Mouse (Mus musculus): ENCODE measurements around the gene Ephb2. TPM values are rescaled to one million over a fixed set of nuclear protein-coding genes. Genes with fewer than 3 reads are reported as not detected.

Ephb2 gene
- total RNA-seq, 1 experiment = 15.5 TPM

- Histone ChIP-seq H3K9ac (ENCODE audit: insufficient read depth, low read depth, low read length, poor library complexity, severe bottlenecking) (no peak within 1 kb of the TSS), H3K4me3 (ENCODE audit: insufficient read depth in 1 of 2, low read depth in 1 of 2, low read length in 2 of 2, poor library complexity in 1 of 2, severe bottlenecking in 1 of 2) (no peak within 1 kb of the TSS), H3K9me3 (ENCODE audit: control insufficient read depth, insufficient read depth, low read depth, low read length) (no peaks in the 10 kb centered on the region), H3K4me1 (ENCODE audit: control insufficient read depth in 2 of 2, insufficient read depth in 2 of 2, low read length in 2 of 2, poor library complexity in 1 of 2) (peaks cover 0 to 13% of the 10 kb centered on the region in 2 experiments; a peak in 1 of 4 replicates), H3K36me3 (ENCODE audit: control insufficient read depth, insufficient read depth, low read length, poor library complexity, severe bottlenecking) (no peaks in the 10 kb centered on the region), H3K27ac (ENCODE audit: insufficient read depth, low read depth, low read length, poor library complexity, severe bottlenecking) (no peak within 1 kb of the TSS)
- DNase-seq (ENCODE audit: low read depth, low spot score) = no peak
- TF ChIP-seq CHD2 (IDR thresholded peaks at IDR 0.05; ENCODE audit: low read depth, low read length) = no peak
- TF ChIP-seq HCFC1 (IDR thresholded peaks at IDR 0.05; ENCODE audit: borderline replicate concordance, insufficient read depth, low read length) = no peak
- no peak for TF ChIP-seq ZC3H11A (IDR thresholded peaks at IDR 0.05; ENCODE audit: borderline replicate concordance, low read depth, low read length)
- no peak for TF ChIP-seq ZNF384 (IDR thresholded peaks at IDR 0.05; ENCODE audit: low read depth, low read length)
- no peak for TF ChIP-seq MAFK (IDR thresholded peaks at IDR 0.05; ENCODE audit: insufficient read depth, low read depth, low read length)
- in situ Hi-C loops (cut with MboI; ENCODE audit: low sequenced_read_pairs in 2 of 2, unreplicated experiment in 2 of 2) = loop anchor here (10.0 to 25.0 kb wide), 3 partner anchors 168 to 260 kb away; no protein-coding TSS in a partner anchor
These were observed 213.4 kb downstream of the Ephb2 start, which contains the start of gene Lactbl1 for GRCm38 (mm10) chr4:136622388-136622787. TSS of gene Lactbl1 (plus strand) at chr4:136622621.

GRCm38 (mm10) chr4:136621956-136622355 lies 213.8 kb downstream of the Ephb2 start:
- TF ChIP-seq CHD2 (IDR thresholded peaks at IDR 0.05; ENCODE audit: low read depth, low read length) (no peak), HCFC1 (IDR thresholded peaks at IDR 0.05; ENCODE audit: borderline replicate concordance, insufficient read depth, low read length) (no peak), MAFK (IDR thresholded peaks at IDR 0.05; ENCODE audit: insufficient read depth, low read depth, low read length) (no peak), ZC3H11A (IDR thresholded peaks at IDR 0.05; ENCODE audit: borderline replicate concordance, low read depth, low read length) (no peak), ZNF384 (IDR thresholded peaks at IDR 0.05; ENCODE audit: low read depth, low read length) (no peak)
- no peak for DNase-seq (ENCODE audit: low read depth, low spot score)
- Histone ChIP-seq H3K36me3 (ENCODE audit: control insufficient read depth, insufficient read depth, low read length, poor library complexity, severe bottlenecking) (no peaks in the 10 kb centered on the region), H3K4me1 (ENCODE audit: control insufficient read depth in 2 of 2, insufficient read depth in 2 of 2, low read length in 2 of 2, poor library complexity in 1 of 2) (peaks cover 0 to 13% of the 10 kb centered on the region in 2 experiments; a peak in 1 of 4 replicates), H3K9me3 (ENCODE audit: control insufficient read depth, insufficient read depth, low read depth, low read length) (no peaks in the 10 kb centered on the region), H3K27ac (ENCODE audit: insufficient read depth, low read depth, low read length, poor library complexity, severe bottlenecking) (no peak overlapping the region), H3K9ac (ENCODE audit: insufficient read depth, low read depth, low read length, poor library complexity, severe bottlenecking) (no peak overlapping the region), H3K4me3 (ENCODE audit: insufficient read depth in 1 of 2, low read depth in 1 of 2, low read length in 2 of 2, poor library complexity in 1 of 2, severe bottlenecking in 1 of 2) (no peak overlapping the region)
- in situ Hi-C loops (cut with MboI; ENCODE audit: low sequenced_read_pairs in 2 of 2, unreplicated experiment in 2 of 2) = loop anchor here (10.0 to 25.0 kb wide), 3 partner anchors 167 to 260 kb away; no protein-coding TSS in a partner anchor

- no peak overlapping the region for H3K4me3 ChIP-seq (ENCODE audit: insufficient read depth in 1 of 2, low read depth in 1 of 2, low read length in 2 of 2, poor library complexity in 1 of 2, severe bottlenecking in 1 of 2)
- DNase-seq (ENCODE audit: low read depth, low spot score) = no peak
- in situ Hi-C loops (cut with MboI; ENCODE audit: low sequenced_read_pairs in 2 of 2, unreplicated experiment in 2 of 2) = loop anchor here (10.0 to 25.0 kb wide), 3 partner anchors 167 to 259 kb away; no protein-coding TSS in a partner anchor
- no peaks in the 10 kb centered on the region for H3K9me3 ChIP-seq (ENCODE audit: control insufficient read depth, insufficient read depth, low read depth, low read length)
- TF ChIP-seq ZC3H11A (IDR thresholded peaks at IDR 0.05; ENCODE audit: borderline replicate concordance, low read depth, low read length) (peak; percentile 96), MAFK (IDR thresholded peaks at IDR 0.05; ENCODE audit: insufficient read depth, low read depth, low read length) (no peak), CHD2 (IDR thresholded peaks at IDR 0.05; ENCODE audit: low read depth, low read length) (no peak), ZNF384 (IDR thresholded peaks at IDR 0.05; ENCODE audit: low read depth, low read length) (no peak), HCFC1 (IDR thresholded peaks at IDR 0.05; ENCODE audit: borderline replicate concordance, insufficient read depth, low read length) (no peak)
- no peak overlapping the region for H3K9ac ChIP-seq (ENCODE audit: insufficient read depth, low read depth, low read length, poor library complexity, severe bottlenecking)
- H3K36me3 ChIP-seq (ENCODE audit: control insufficient read depth, insufficient read depth, low read length, poor library complexity, severe bottlenecking) = no peaks in the 10 kb centered on the region
- no peak overlapping the region for H3K27ac ChIP-seq (ENCODE audit: insufficient read depth, low read depth, low read length, poor library complexity, severe bottlenecking)
- H3K4me1 ChIP-seq (ENCODE audit: control insufficient read depth in 2 of 2, insufficient read depth in 2 of 2, low read length in 2 of 2, poor library complexity in 1 of 2) = peaks cover 0 to 13% of the 10 kb centered on the region in 2 experiments; a peak in 1 of 4 replicates
These were observed 214.5 kb downstream of the Ephb2 start for GRCm38 (mm10) chr4:136621336-136621735.

GRCm38 (mm10) chr4:136613657-136614056 lies 222.1 kb downstream of the Ephb2 start:
- no peak for TF ChIP-seq CHD2 (IDR thresholded peaks at IDR 0.05; ENCODE audit: low read depth, low read length)
- TF ChIP-seq ZC3H11A (IDR thresholded peaks at IDR 0.05; ENCODE audit: borderline replicate concordance, low read depth, low read length) = no peak
- no peak for TF ChIP-seq MAFK (IDR thresholded peaks at IDR 0.05; ENCODE audit: insufficient read depth, low read depth, low read length)
- TF ChIP-seq HCFC1 (IDR thresholded peaks at IDR 0.05; ENCODE audit: borderline replicate concordance, insufficient read depth, low read length) = no peak
- TF ChIP-seq ZNF384 (IDR thresholded peaks at IDR 0.05; ENCODE audit: low read depth, low read length) = no peak

More at GRCm38 (mm10) chr4:136613657-136614056, 222.1 kb downstream of the Ephb2 start:
- no peak overlapping the region for H3K27ac ChIP-seq (ENCODE audit: insufficient read depth, low read depth, low read length, poor library complexity, severe bottlenecking)
- H3K9me3 ChIP-seq (ENCODE audit: control insufficient read depth, insufficient read depth, low read depth, low read length) = no peaks in the 10 kb centered on the region
- H3K9ac ChIP-seq (ENCODE audit: insufficient read depth, low read depth, low read length, poor library complexity, severe bottlenecking) = no peak overlapping the region
- no peak for DNase-seq (ENCODE audit: low read depth, low spot score)
- in situ Hi-C loops (cut with MboI; ENCODE audit: low sequenced_read_pairs in 2 of 2, unreplicated experiment in 2 of 2) = loop anchor here in 1 of 2 experiments (10.0 to 25.0 kb wide), 2 partner anchors 159 to 251 kb away; no protein-coding TSS in a partner anchor
- peaks cover 2 to 8% of the 10 kb centered on the region in 2 experiments; a peak in 3 of 4 replicates for H3K4me1 ChIP-seq (ENCODE audit: control insufficient read depth in 2 of 2, insufficient read depth in 2 of 2, low read length in 2 of 2, poor library complexity in 1 of 2)
- no peaks in the 10 kb centered on the region for H3K36me3 ChIP-seq (ENCODE audit: control insufficient read depth, insufficient read depth, low read length, poor library complexity, severe bottlenecking)
- H3K4me3 ChIP-seq (ENCODE audit: insufficient read depth in 1 of 2, low read depth in 1 of 2, low read length in 2 of 2, poor library complexity in 1 of 2, severe bottlenecking in 1 of 2) = no peak overlapping the region

All from ES-E14 (cell line).